Mouse (Mus musculus) kidney, embryonic 15.5 days (tissue): Measurements from ENCODE around the gene Stk25. TPM values are rescaled to one million over a fixed set of nuclear protein-coding genes. Genes with fewer than 3 reads are reported as not detected.

Experiments
- ATAC-seq: fragments of 200-750 bp; cut with Nextera tagmentation; replicated peaks from 2 replicates; pipeline ENCODE4 v1.8.0; 2017; ENCODE audit warnings: moderate TSS enrichment; ENCODE audit not compliant: low FRiP score
- H3K27ac ChIP-seq: fragments of 300-500 bp; sonication (generic); 2 replicates; pipeline ENCODE4 v1.5.1; 2015; ENCODE audit warnings: mild to moderate bottlenecking, inconsistent platforms
- H3K27me3 ChIP-seq: fragments of 300-500 bp; sonication (generic); 2 replicates; pipeline ENCODE4 v1.6.1; 2015; ENCODE audit warnings: inconsistent platforms
- H3K36me3 ChIP-seq: fragments of 300-500 bp; sonication (generic); 2 replicates; pipeline ENCODE4 v1.6.1; 2015; ENCODE audit warnings: inconsistent platforms
- H3K4me1 ChIP-seq: fragments of 300-500 bp; sonication (generic); 2 replicates; pipeline ENCODE4 v1.6.1; 2015; ENCODE audit warnings: inconsistent platforms
- H3K4me2 ChIP-seq: fragments of 300-500 bp; sonication (generic); 2 replicates; pipeline ENCODE4 v1.6.1; 2015; ENCODE audit warnings: moderate library complexity, mild to moderate bottlenecking, inconsistent platforms
- H3K4me3 ChIP-seq: fragments of 300-500 bp; sonication (generic); replicated peaks from 2 replicates; pipeline ENCODE4 v1.5.1; 2015; ENCODE audit warnings: mild to moderate bottlenecking, inconsistent platforms
- H3K9ac ChIP-seq: fragments of 300-500 bp; sonication (generic); 2 replicates; pipeline ENCODE4 v1.6.1; 2015; ENCODE audit warnings: mild to moderate bottlenecking, inconsistent platforms
- H3K9me3 ChIP-seq: fragments of 300-500 bp; sonication (generic); replicated peaks from 2 replicates; pipeline ENCODE4 v1.6.1; 2016; ENCODE audit warnings: inconsistent platforms
- WGBS: fragments of 180-500 bp; shearing (Covaris S2); methylation state at CpG from one replicate; pipeline ENCODE4 v1.1.7; 2015; ENCODE audit warnings: mixed read lengths; 5-methylcytosine and 5-hydroxymethylcytosine counted together
- polyA plus RNA-seq: library from polyadenylated mRNA; unstranded; fragments of >200 nt; fragmentation: Nextera tagmentation; extraction: Ambion mirVana; gene quantifications from 2 replicates; pipeline ENCODE4 v1.2.1, GENCODE M21; 2015

The Stk25 gene
- polyA plus RNA-seq, 1 experiment from 2014 or later: 180 TPM

- Histone ChIP-seq H3K4me3 (peak overlapping the region; percentile 99), H3K27me3 (no peaks in the 10 kb centered on the region), H3K4me2 (peak overlapping the region; percentile 90), H3K9ac (peak overlapping the region; percentile 94), H3K27ac (peak overlapping the region; percentile 94), H3K4me1 (peaks cover 26% of the 10 kb centered on the region), H3K36me3 (peaks cover 15% of the 10 kb centered on the region), H3K9me3 (no peaks in the 10 kb centered on the region)
- WGBS: 5% methylated on average over 6 of the region's 6 CpGs
- ATAC-seq: no peak
Observed at GRCm38 (mm10) chr1:93634481-93634891, 24.0 kb downstream of the Stk25 start.

DNA sequence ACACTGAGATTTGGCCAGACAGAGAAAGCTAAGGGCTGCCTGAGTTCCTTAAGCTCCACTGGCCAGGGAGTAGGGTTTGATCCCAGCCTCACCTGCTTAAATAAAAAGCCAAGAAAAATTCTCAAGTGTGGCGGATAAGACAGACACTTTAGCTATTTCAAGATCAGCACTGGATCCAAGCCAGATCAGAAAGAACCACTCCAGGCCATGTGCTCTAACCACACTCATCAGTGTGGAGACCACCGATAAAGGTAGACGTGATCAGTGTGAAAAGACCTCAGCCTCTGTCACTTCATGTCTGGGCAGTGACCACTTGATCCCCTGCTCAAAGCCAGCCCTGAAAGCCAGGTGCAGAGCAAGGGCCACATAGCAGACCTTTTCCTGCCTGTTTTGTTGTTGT, 25.7 kb downstream of the Stk25 start:
- no peak for ATAC-seq
- Histone ChIP-seq H3K9ac (no peak overlapping the region), H3K9me3 (no peaks in the 10 kb centered on the region), H3K27me3 (no peaks in the 10 kb centered on the region), H3K4me1 (peaks cover 26% of the 10 kb centered on the region), H3K36me3 (peaks cover 32% of the 10 kb centered on the region), H3K4me2 (no peak overlapping the region), H3K27ac (no peak overlapping the region), H3K4me3 (no peak overlapping the region)
- WGBS: 85% methylated on average over 3 of the region's 3 CpGs

DNA sequence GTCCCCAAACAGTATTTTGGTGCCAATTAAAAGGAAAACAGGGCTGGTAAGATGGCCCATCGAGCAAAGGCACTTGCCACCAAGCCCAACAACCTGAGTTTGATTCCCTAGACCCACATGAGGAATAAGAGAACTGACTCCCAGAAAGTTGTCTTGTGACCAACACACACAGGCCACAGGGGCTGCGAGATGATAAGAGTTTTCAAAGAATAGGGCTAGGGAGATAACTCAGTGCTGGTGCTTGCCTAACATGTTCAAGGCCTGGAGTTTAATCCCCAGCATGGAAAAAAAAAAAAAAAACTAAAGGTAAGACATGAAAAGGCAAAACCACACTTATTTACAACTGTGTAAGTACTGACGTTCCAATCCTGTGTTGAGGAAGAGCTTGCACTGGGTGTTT, 27.7 kb downstream of the Stk25 start:
- WGBS: 94% methylated on average over 3 of the region's 3 CpGs

DNA sequence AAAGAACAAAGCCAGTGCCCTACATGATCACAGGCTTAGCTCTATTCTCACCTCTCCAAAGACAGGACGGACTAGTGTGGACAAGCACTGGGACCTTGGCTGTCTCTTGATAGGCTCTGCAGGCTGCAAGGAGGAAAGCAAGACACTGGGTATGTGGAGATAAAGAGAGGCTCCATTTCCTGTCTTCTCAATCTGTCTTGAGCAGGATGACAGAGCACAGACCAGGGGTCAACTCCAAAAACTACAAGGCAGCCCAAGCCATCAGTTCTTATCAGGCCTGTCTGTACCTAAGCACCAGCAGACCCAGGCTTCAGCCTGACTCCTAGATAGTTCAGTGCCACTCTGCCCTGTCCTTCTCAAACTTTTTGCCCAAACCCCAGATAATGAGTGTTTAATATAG, 34.0 kb downstream of the Stk25 start:
- no peak overlapping the region for H3K4me3 ChIP-seq
- no peak overlapping the region for H3K9ac ChIP-seq
- H3K9me3 ChIP-seq: no peaks in the 10 kb centered on the region
- H3K27ac ChIP-seq: no peak overlapping the region
- WGBS: 85% methylated on average over 1 of the region's 1 CpGs
- H3K4me2 ChIP-seq: no peak overlapping the region
- H3K36me3 ChIP-seq: peaks cover 95% of the 10 kb centered on the region
- H3K4me1 ChIP-seq: no peaks in the 10 kb centered on the region
- ATAC-seq: no peak
- no peaks in the 10 kb centered on the region for H3K27me3 ChIP-seq

More for the DNA sequence above, 27.7 kb downstream of the Stk25 start:
- Histone ChIP-seq H3K4me2 (no peak overlapping the region), H3K4me3 (no peak overlapping the region), H3K27ac (no peak overlapping the region), H3K9me3 (no peaks in the 10 kb centered on the region), H3K4me1 (peaks cover 19% of the 10 kb centered on the region), H3K36me3 (peaks cover 51% of the 10 kb centered on the region), H3K9ac (no peak overlapping the region), H3K27me3 (no peaks in the 10 kb centered on the region)
- no peak for ATAC-seq

DNA sequence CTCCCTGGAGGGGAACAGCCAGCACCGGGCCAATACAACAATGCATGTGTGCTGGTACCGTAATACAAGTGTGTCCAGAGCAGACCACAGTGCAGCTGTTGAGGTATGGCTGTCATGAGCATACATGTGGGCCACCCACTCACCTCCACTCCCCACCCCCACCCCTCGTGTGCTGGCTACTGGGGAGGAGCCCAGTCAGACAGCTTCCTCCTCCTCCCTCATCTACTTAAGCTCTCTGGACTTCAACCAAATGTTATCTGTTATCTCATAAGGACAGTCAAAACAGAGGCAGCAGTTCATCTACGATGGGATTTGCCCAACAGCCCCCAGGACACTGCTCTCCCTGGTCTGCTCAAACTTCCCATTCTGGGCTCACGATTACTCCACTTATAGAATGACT, 39.5 kb downstream of the Stk25 start:
- no peak overlapping the region for H3K9ac ChIP-seq
- H3K4me1 ChIP-seq: peaks cover 13% of the 10 kb centered on the region
- peaks cover 40% of the 10 kb centered on the region for H3K36me3 ChIP-seq
- H3K4me2 ChIP-seq: no peak overlapping the region
- WGBS: 64% methylated on average over 5 of the region's 5 CpGs
- ATAC-seq: peak; percentile 44; the same call in 1 of the 2 replicates
- no peaks in the 10 kb centered on the region for H3K9me3 ChIP-seq
- H3K27me3 ChIP-seq: no peaks in the 10 kb centered on the region
- H3K4me3 ChIP-seq: no peak overlapping the region
- H3K27ac ChIP-seq: peak overlapping the region; percentile 67

GRCm38 (mm10) chr1:93618059-93618748, 40.3 kb downstream of the Stk25 start:
- no peaks in the 10 kb centered on the region for H3K27me3 ChIP-seq
- no peaks in the 10 kb centered on the region for H3K9me3 ChIP-seq
- WGBS: 65% methylated on average over 4 of the region's 4 CpGs
- ATAC-seq: peak; percentile 75
- H3K9ac ChIP-seq: no peak overlapping the region
- no peak overlapping the region for H3K4me2 ChIP-seq
- H3K36me3 ChIP-seq: peaks cover 33% of the 10 kb centered on the region
- H3K4me1 ChIP-seq: peaks cover 13% of the 10 kb centered on the region
- H3K27ac ChIP-seq: peak overlapping the region; percentile 67
- no peak overlapping the region for H3K4me3 ChIP-seq

DNA sequence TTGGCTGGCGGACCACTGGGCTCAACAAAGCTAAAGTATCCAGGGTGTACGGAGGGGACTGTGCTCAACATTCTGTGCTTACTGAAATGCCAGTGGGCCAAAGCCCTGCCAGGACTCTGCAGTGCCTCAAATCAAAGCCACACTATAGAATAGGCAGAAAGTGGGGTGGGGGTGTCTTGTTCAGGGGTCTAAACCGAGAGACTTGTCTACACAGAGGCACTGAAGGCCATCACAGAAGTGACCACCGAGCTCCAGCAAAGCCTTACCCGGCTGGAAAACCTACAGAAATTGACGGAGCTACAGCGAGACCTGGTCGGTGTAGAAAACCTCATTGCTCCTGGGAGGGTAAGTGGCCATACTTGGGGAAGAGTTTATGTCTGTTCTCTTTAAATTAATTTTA, 48.7 kb downstream of the Stk25 start:
- Histone ChIP-seq H3K9ac (no peak overlapping the region), H3K4me2 (no peak overlapping the region), H3K4me1 (no peaks in the 10 kb centered on the region), H3K27ac (no peak overlapping the region), H3K9me3 (no peaks in the 10 kb centered on the region), H3K27me3 (no peaks in the 10 kb centered on the region), H3K4me3 (no peak overlapping the region), H3K36me3 (0 out of 2 replicates have a peak, but pooled peaks cover 2% of the 10 kb centered on the region)
- no peak for ATAC-seq
- WGBS: 82% methylated on average over 8 of the region's 8 CpGs

GRCm38 (mm10) chr1:93608696-93609245, 49.7 kb downstream of the Stk25 start:
- no peak overlapping the region for H3K4me3 ChIP-seq
- WGBS: 80% methylated on average over 4 of the region's 4 CpGs
- no peaks in the 10 kb centered on the region for H3K9me3 ChIP-seq
- no peaks in the 10 kb centered on the region for H3K27me3 ChIP-seq
- no peak for ATAC-seq
- H3K4me2 ChIP-seq: no peak overlapping the region
- H3K4me1 ChIP-seq: no peaks in the 10 kb centered on the region
- H3K27ac ChIP-seq: no peak overlapping the region
- 0 out of 2 replicates have a peak, but pooled peaks cover 2% of the 10 kb centered on the region for H3K36me3 ChIP-seq
- H3K9ac ChIP-seq: no peak overlapping the region

- Histone ChIP-seq H3K36me3 (no peaks in the 10 kb centered on the region), H3K9me3 (no peaks in the 10 kb centered on the region), H3K4me2 (no peak overlapping the region), H3K4me3 (no peak overlapping the region), H3K27me3 (no peaks in the 10 kb centered on the region), H3K4me1 (no peaks in the 10 kb centered on the region), H3K9ac (no peak overlapping the region), H3K27ac (no peak overlapping the region)
- WGBS: 70% methylated on average over 14 of the region's 14 CpGs
- no peak for ATAC-seq
Observed at GRCm38 (mm10) chr1:93607090-93608083, 51.1 kb downstream of the Stk25 start.

GRCm38 (mm10) chr1:93603921-93604320, 54.5 kb downstream of the Stk25 start:
- 93% methylated on average over 12 of the region's 12 CpGs for WGBS
- H3K4me3 ChIP-seq: no peak overlapping the region
- H3K4me2 ChIP-seq: no peak overlapping the region
- no peaks in the 10 kb centered on the region for H3K36me3 ChIP-seq
- H3K9me3 ChIP-seq: no peaks in the 10 kb centered on the region
- ATAC-seq: no peak
- H3K27me3 ChIP-seq: no peaks in the 10 kb centered on the region
- H3K4me1 ChIP-seq: no peaks in the 10 kb centered on the region
- no peak overlapping the region for H3K27ac ChIP-seq
- H3K9ac ChIP-seq: no peak overlapping the region

- Histone ChIP-seq H3K9me3 (no peaks in the 10 kb centered on the region), H3K36me3 (no peaks in the 10 kb centered on the region), H3K4me3 (no peak overlapping the region), H3K27ac (no peak overlapping the region), H3K9ac (no peak overlapping the region), H3K4me2 (no peak overlapping the region), H3K27me3 (no peaks in the 10 kb centered on the region), H3K4me1 (no peaks in the 10 kb centered on the region)
- no peak for ATAC-seq
- 80% methylated on average over 4 of the region's 4 CpGs for WGBS
Observed at GRCm38 (mm10) chr1:93602911-93603310, 55.5 kb downstream of the Stk25 start.

- Histone ChIP-seq H3K9me3 (no peaks in the 10 kb centered on the region), H3K36me3 (peaks cover 7% of the 10 kb centered on the region; the same call in 1 of the 2 replicates), H3K27me3 (no peaks in the 10 kb centered on the region), H3K9ac (no peak overlapping the region), H3K4me3 (no peak overlapping the region), H3K4me2 (no peak overlapping the region), H3K27ac (no peak overlapping the region), H3K4me1 (no peaks in the 10 kb centered on the region)
- ATAC-seq: no peak
- WGBS: 75% methylated on average over 6 of the region's 6 CpGs
Observed at GRCm38 (mm10) chr1:93595916-93596315, 62.5 kb downstream of the Stk25 start.
